Mouse (Mus musculus) intestine, embryonic 15.5 days (tissue): ENCODE results near the gene Tpmt. TPM values are rescaled to one million over a fixed set of nuclear protein-coding genes. Genes with fewer than 3 reads are reported as not detected.

Source experiments
- ATAC-seq: fragments of 200-750 bp; cut with Nextera tagmentation; 2 replicates; pipeline ENCODE4 v1.8.0; 2017; ENCODE audit warnings: moderate TSS enrichment, moderate library complexity
- H3K27ac ChIP-seq: fragments of 300-500 bp; sonication (generic); 2 replicates; pipeline ENCODE4 v1.5.1; 2015; ENCODE audit warnings: mild to moderate bottlenecking, inconsistent platforms
- H3K27me3 ChIP-seq: fragments of 300-500 bp; sonication (generic); replicated peaks from 2 replicates; pipeline ENCODE4 v1.6.1; 2015; ENCODE audit warnings: inconsistent platforms
- H3K36me3 ChIP-seq: fragments of 300-500 bp; sonication (generic); 2 replicates; pipeline ENCODE4 v1.6.1; 2015; ENCODE audit warnings: inconsistent platforms
- H3K4me1 ChIP-seq: fragments of 300-500 bp; sonication (generic); replicated peaks from 2 replicates; pipeline ENCODE4 v1.6.1; 2015; ENCODE audit warnings: inconsistent platforms
- H3K4me2 ChIP-seq: fragments of 300-500 bp; sonication (generic); replicated peaks from 2 replicates; pipeline ENCODE4 v1.6.1; 2015; ENCODE audit warnings: mild to moderate bottlenecking, inconsistent platforms
- H3K4me3 ChIP-seq: fragments of 300-500 bp; sonication (generic); replicated peaks from 2 replicates; pipeline ENCODE4 v1.5.1; 2015; ENCODE audit warnings: inconsistent platforms
- H3K9ac ChIP-seq: fragments of 300-500 bp; sonication (generic); 2 replicates; pipeline ENCODE4 v1.6.1; 2015; ENCODE audit warnings: inconsistent platforms
- H3K9me3 ChIP-seq: fragments of 300-500 bp; sonication (generic); 2 replicates; pipeline ENCODE4 v1.6.1; 2016; ENCODE audit warnings: inconsistent platforms
- WGBS: fragments of 180-500 bp; shearing (Covaris S2); methylation state at CpG from one replicate; pipeline ENCODE4 v1.1.7; 2015; 5-methylcytosine and 5-hydroxymethylcytosine counted together
- polyA plus RNA-seq: library from polyadenylated mRNA; unstranded; fragments of >200 nt; fragmentation: Nextera tagmentation; extraction: Ambion mirVana; gene quantifications from 2 replicates; pipeline ENCODE4 v1.2.1, GENCODE M21; 2015

The Tpmt gene
- polyA plus RNA-seq, 1 experiment from 2014 or later = 24.2 TPM

DNA sequence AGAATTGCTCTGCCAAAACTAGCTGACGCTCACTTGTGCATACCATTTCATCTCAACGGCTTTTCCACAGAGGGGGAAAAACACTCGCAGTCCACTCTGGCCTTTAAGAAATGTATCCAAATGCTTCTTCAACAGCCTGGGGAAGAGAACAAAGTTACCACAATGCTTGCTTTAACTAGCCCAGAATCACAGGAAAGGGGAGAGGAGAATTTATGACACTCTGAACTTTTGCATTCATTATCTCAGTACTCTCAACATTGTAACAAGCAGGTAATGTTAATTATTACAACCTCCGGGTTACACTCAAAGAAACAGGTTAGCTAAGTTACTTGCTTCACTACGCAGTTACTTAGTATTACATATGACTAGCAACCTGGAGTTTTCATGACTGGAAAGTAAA, 4.5 kb downstream of the Tpmt start:
- H3K9me3 ChIP-seq = no peaks in the 10 kb centered on the region
- H3K36me3 ChIP-seq = no peaks in the 10 kb centered on the region
- peaks cover 8% of the 10 kb centered on the region; the same call in 1 of the 2 replicates for H3K4me1 ChIP-seq
- no peak overlapping the region for H3K9ac ChIP-seq
- 86% methylated on average over 5 of the region's 5 CpGs for WGBS
- no peak for ATAC-seq
- H3K4me2 ChIP-seq = no peak overlapping the region
- H3K27ac ChIP-seq = no peak overlapping the region
- H3K4me3 ChIP-seq = no peak overlapping the region
- H3K27me3 ChIP-seq = no peaks in the 10 kb centered on the region

DNA sequence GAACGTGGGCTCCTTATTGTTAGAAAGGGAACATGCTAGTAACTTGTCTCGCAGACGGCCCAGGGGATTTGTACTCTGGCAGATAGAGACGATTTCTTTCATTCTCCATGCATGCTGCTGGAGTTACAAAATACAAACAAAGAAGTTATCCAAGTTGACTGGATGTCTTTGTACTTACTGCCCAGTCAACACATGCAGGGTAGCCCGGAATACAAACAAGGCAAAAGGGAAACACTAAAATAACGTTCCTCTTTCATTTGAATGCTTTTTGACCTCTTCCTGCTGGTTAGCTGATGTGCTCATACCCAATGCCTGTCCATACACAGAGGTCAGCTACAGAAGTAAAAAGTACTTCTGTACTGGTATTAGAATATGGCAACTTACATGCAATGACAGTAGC, 6.6 kb downstream of the Tpmt start:
- no peak overlapping the region for H3K9ac ChIP-seq
- H3K9me3 ChIP-seq = no peaks in the 10 kb centered on the region
- WGBS = 87% methylated on average over 6 of the region's 6 CpGs
- H3K4me2 ChIP-seq = no peak overlapping the region
- ATAC-seq = no peak
- no peaks in the 10 kb centered on the region for H3K36me3 ChIP-seq
- no peaks in the 10 kb centered on the region for H3K27me3 ChIP-seq
- H3K4me1 ChIP-seq = no peaks in the 10 kb centered on the region
- no peak overlapping the region for H3K4me3 ChIP-seq
- no peak overlapping the region for H3K27ac ChIP-seq

DNA sequence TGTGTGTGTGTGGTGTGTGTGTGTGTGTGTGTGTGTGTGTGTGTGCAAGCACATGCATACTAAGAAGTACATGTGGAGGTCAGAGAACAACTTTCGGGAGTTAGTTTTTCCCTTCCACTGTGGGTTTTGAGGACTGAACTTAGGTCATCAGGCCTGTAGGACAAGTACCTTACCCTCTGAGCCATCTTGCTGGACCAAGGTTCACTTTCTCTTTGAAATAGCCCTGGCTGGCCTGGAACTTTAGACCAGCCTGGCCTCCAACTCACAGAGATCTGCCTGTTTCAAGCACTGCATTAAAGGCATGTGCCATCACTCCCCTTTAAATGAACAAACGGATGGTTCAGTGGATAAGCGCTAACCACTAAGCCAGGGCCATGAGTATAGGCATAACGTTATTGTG, 10.9 kb downstream of the Tpmt start:
- no peak overlapping the region for H3K9ac ChIP-seq
- no peak overlapping the region for H3K4me2 ChIP-seq
- 88% methylated on average over 4 of the region's 4 CpGs for WGBS
- H3K4me3 ChIP-seq = no peak overlapping the region
- H3K9me3 ChIP-seq = no peaks in the 10 kb centered on the region
- no peaks in the 10 kb centered on the region for H3K36me3 ChIP-seq
- no peak overlapping the region for H3K27ac ChIP-seq
- H3K27me3 ChIP-seq = no peaks in the 10 kb centered on the region
- no peaks in the 10 kb centered on the region for H3K4me1 ChIP-seq
- ATAC-seq = no peak

DNA sequence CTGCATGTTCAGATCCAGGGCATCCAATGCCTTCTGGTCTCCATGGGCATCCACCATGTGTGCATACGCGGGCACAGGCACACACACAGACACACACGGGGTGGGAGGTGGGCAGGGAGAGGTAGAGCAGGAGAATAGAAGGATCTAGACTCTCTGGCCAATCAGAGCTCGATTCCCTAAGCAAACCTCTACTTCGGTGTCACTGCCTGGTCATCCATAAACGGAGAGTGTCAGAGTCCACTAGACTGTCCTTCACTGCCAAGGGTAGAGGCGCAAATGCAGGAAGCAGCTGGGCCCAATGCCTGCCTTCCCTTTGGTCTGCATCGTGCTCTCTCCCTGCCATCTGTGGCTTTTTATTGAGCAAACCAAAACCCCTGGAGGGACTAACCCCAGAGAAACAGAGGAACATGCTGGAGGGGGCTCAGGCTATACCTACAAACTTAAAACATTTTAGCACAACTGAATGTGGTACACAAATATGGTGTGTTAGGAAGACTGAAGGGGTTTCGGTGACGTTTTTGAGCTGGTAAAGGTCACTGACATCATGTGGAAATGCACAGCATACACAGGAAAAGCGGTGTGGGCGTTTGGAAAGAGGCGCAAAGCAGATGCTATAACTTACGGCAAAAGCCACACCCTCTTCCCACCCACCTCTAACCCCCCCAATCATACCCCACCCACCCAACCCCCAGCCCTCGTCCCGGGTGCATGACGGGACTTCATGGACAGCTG, 14.0 kb downstream of the Tpmt start:
- no peak for ATAC-seq
- WGBS = 86% methylated on average over 17 of the region's 17 CpGs

DNA sequence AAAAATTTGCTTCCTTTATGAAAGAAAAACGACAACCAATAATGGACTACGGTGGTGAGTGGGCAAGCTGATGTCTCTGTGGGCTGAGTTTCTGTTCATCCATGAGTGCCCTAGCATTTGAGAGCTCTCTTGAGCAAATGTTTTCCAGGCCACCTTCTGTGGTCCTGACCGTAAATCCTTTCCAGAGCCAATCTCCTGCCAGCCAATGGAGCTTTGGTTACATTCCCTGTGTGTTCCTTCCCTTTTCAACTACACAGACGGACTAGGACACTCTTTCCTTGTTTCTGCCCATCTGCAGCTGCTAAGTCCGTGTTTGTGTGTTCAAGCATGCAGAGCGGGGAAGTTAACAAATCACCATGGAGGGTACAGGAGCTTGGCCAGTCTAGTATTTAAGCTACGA, 23.7 kb downstream of the Tpmt start:
- no peak overlapping the region for H3K4me3 ChIP-seq
- WGBS = 69% methylated on average over 7 of the region's 7 CpGs
- no peaks in the 10 kb centered on the region for H3K27me3 ChIP-seq
- no peak for ATAC-seq
- H3K9ac ChIP-seq = no peak overlapping the region
- H3K27ac ChIP-seq = no peak overlapping the region
- H3K36me3 ChIP-seq = no peaks in the 10 kb centered on the region
- H3K9me3 ChIP-seq = no peaks in the 10 kb centered on the region
- no peak overlapping the region for H3K4me2 ChIP-seq
- no peaks in the 10 kb centered on the region for H3K4me1 ChIP-seq

More for the DNA sequence above, 14.0 kb downstream of the Tpmt start:
- no peak overlapping the region for H3K27ac ChIP-seq
- H3K9ac ChIP-seq = no peak overlapping the region
- no peaks in the 10 kb centered on the region for H3K36me3 ChIP-seq
- H3K4me2 ChIP-seq = no peak overlapping the region
- H3K4me3 ChIP-seq = no peak overlapping the region
- H3K9me3 ChIP-seq = no peaks in the 10 kb centered on the region
- no peaks in the 10 kb centered on the region for H3K27me3 ChIP-seq
- no peaks in the 10 kb centered on the region for H3K4me1 ChIP-seq

DNA sequence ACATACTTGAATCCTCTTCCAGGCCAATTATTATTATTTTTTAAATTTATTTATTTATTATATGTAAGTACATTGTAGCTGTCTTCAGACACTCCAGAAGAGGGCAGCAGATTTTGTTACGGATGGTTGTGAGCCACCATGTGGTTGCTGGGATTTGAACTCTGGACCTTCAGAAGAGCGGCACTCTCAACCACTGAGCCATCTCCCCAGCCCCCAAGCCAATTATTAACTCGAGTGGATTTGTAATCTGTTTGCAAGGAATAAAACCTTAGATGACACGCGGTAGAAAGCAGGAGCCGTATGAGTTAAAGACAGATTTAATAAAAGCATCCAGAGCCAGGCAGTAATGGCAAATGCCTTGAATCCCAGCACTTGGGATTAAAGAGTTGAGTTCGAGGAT, 24.8 kb downstream of the Tpmt start:
- ATAC-seq = no peak
- Histone ChIP-seq H3K27me3 (no peaks in the 10 kb centered on the region), H3K4me1 (peaks cover 1% of the 10 kb centered on the region; the same call in 1 of the 2 replicates), H3K9ac (no peak overlapping the region), H3K9me3 (no peaks in the 10 kb centered on the region), H3K4me3 (no peak overlapping the region), H3K36me3 (no peaks in the 10 kb centered on the region), H3K4me2 (no peak overlapping the region), H3K27ac (no peak overlapping the region)
- WGBS = 77% methylated on average over 7 of the region's 7 CpGs

DNA sequence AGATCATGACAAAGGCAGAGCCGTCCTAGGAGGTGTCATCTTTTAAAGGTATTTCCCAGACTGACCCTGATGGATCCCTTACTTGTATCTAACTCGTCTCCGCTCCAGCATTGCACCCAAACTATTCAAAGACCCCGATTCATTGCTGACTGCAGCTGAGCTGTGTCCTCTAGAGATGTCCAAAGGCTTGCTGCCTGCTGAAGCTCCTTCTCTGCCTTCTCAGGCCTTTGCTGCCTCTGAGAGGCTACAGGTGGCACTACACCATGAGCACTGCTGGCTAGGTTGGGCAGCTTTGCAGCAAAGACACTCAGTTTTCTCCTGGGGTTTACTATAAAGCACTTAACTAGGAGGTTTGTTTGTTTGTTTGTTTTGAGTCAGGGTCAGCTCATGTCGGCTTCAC, 27.3 kb downstream of the Tpmt start:
- no peaks in the 10 kb centered on the region for H3K27me3 ChIP-seq
- H3K36me3 ChIP-seq = no peaks in the 10 kb centered on the region
- H3K9ac ChIP-seq = no peak overlapping the region
- ATAC-seq = peak; percentile 66
- H3K4me1 ChIP-seq = peaks cover 11% of the 10 kb centered on the region
- H3K9me3 ChIP-seq = no peaks in the 10 kb centered on the region
- H3K4me2 ChIP-seq = no peak overlapping the region
- H3K27ac ChIP-seq = no peak overlapping the region
- 32% methylated on average over 5 of the region's 5 CpGs for WGBS
- H3K4me3 ChIP-seq = no peak overlapping the region

DNA sequence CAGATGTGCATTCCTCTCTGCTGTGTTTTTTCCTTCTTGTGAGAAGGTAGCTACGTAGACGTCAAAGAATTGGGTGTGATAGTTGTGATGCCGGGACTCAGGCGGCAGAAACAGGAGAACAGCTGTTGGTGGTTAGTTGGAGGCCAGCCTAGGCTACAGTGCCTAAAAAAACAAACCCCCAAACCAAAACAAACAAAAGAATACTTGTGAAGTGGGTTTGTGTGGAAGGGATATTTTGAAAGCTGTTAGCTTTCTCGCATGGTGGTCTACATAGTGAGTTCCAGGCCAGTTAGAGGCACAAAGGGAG, 29.4 kb downstream of the Tpmt start:
- 83% methylated on average over 5 of the region's 5 CpGs for WGBS
- Histone ChIP-seq H3K9me3 (no peaks in the 10 kb centered on the region), H3K4me3 (no peak overlapping the region; the same call in 1 of the 2 replicates), H3K9ac (0 out of 2 replicates have a peak overlapping the region, but pooled peaks have one; percentile 62), H3K36me3 (no peaks in the 10 kb centered on the region), H3K4me2 (peak overlapping the region; percentile 99), H3K27me3 (no peaks in the 10 kb centered on the region), H3K27ac (no peak overlapping the region), H3K4me1 (peaks cover 11% of the 10 kb centered on the region)
- no peak for ATAC-seq

DNA sequence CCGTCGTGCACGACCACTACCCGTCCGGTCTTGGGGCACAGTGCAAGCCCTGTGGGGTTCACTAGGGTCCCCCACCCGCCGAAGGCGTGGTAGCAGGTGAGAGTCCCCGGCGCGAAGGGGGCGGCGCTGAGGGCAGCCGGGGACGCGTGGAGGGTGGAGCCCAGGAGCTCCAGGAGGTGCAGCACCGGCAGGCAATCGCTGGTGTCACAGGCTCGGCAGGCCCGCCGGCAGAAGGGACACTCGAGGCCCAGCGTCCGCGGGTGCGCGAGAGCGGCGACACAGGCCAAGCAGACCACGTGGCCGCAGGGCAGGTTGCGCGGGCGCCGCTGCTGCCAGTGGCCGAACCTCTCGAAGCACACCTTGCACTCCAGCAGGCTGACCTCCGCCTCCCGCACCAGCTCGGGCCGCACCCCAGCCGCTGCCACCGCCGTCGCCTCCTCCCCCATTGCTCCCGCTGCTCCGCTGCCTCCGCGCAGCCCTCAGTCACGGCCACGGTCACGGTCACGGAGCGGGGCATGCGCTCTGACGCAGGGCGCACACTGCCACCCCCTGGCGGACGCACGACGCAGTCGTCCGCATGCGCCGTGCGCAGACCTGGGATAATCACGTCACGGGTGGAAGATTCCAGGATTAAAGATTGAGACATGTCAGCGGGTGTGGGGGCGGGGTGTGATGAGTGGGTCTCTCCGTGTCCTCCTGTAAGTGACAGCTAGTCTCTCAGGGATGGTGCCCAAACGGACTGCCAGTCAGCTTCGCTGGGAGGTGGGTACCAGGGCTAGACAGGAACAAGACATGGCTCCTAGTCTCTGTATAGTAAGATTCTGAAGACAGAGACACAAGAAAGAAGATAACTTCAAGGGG, 30.0 kb downstream of the Tpmt start, which contains the start of gene Nhlrc1:
Gene Nhlrc1, minus strand, starts transcription at position 517 of the 861 bp plus-strand sequence.
- Histone ChIP-seq H3K27ac (no peak within 1 kb of the TSS), H3K4me3 (peak within 1 kb of the TSS; percentile 62), H3K4me2 (peak within 1 kb of the TSS; percentile 99), H3K4me1 (peaks cover 11% of the 10 kb centered on the region), H3K9me3 (no peaks in the 10 kb centered on the region), H3K27me3 (no peaks in the 10 kb centered on the region), H3K9ac (peak within 1 kb of the TSS; percentile 62), H3K36me3 (no peaks in the 10 kb centered on the region)
- ATAC-seq = peak; percentile 91
- WGBS = 5% methylated on average over 73 of the region's 73 CpGs

DNA sequence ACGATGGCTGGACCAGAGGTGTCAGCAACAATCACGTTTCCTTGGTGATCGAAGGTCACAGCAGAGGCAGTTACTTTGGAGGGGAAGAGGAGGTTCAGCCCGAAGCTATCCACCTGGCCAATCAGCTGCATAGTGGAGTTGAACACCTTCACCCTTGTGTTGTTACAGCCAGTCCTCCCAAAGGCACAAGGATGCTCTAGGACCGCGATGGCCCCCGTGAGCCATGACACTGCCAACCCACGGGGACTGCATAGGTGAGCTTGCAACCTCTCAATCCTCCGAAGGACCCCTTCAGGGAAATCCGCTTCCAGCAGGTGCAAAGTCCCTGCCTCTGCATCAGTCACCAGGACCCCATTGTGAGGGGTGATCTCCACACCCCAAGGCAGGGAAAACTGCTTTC, 30.8 kb downstream of the Tpmt start:
- Histone ChIP-seq H3K4me3 (0 out of 2 replicates have a peak overlapping the region, but pooled peaks have one; percentile 62), H3K27ac (no peak overlapping the region), H3K9me3 (no peaks in the 10 kb centered on the region), H3K4me2 (peak overlapping the region; percentile 99), H3K4me1 (peaks cover 11% of the 10 kb centered on the region), H3K27me3 (no peaks in the 10 kb centered on the region), H3K9ac (no peak overlapping the region), H3K36me3 (no peaks in the 10 kb centered on the region)
- WGBS = 60% methylated on average over 10 of the region's 10 CpGs
- 0 out of 2 replicates have a peak, but pooled peaks have one; percentile 14 for ATAC-seq

DNA sequence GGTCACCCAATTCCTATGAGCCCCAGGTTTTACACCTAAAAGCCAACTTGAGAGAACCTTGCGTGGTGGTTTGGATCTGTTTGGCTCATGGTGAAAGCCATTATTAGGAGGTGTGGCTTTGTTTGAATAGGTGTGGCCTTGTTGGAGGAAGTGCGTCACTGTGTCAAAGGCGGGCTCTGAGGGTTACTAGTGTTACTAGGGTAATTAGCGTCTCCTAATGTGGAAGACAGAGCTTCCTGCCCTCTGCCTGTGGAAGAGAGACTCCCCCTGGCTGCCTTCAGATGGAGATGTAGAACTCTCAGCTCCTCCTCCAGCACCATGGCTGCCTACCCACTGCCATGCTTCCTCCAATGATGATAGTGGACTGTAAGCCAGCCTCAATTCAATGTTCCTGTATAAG, 42.9 kb downstream of the Tpmt start:
- no peak for ATAC-seq
- Histone ChIP-seq H3K9ac (no peak overlapping the region), H3K9me3 (no peaks in the 10 kb centered on the region), H3K36me3 (no peaks in the 10 kb centered on the region), H3K27ac (no peak overlapping the region), H3K27me3 (no peaks in the 10 kb centered on the region), H3K4me3 (no peak overlapping the region), H3K4me1 (no peaks in the 10 kb centered on the region), H3K4me2 (no peak overlapping the region)
- 78% methylated on average over 4 of the region's 4 CpGs for WGBS

DNA sequence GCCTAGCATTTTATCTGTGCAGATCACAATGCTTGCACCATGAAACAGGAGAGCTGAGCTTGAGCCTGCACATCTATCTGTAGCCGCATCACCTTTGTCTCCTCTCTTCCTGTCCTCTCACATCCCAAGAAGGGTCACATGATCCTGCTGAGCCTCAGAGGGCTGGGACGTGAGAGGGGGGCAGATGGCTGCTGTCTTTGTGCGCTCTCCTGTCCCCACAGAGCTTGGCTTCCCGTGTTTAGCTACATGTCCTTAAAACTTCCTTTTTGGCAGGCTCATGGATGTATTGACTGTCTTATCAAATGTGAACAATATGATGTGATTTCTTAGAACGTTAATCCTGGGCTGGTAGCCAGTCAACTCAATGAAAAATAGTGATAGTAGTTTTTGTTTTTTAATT, 45.0 kb downstream of the Tpmt start:
- no peak for ATAC-seq
- H3K9ac ChIP-seq = no peak overlapping the region
- H3K27me3 ChIP-seq = no peaks in the 10 kb centered on the region
- no peak overlapping the region for H3K27ac ChIP-seq
- no peak overlapping the region for H3K4me2 ChIP-seq
- no peaks in the 10 kb centered on the region for H3K9me3 ChIP-seq
- no peaks in the 10 kb centered on the region for H3K4me1 ChIP-seq
- H3K36me3 ChIP-seq = no peaks in the 10 kb centered on the region
- H3K4me3 ChIP-seq = no peak overlapping the region
- 51% methylated on average over 5 of the region's 5 CpGs for WGBS
